Mouse (Mus musculus): ENCODE measurements around the gene 1810030O07Rik. TPM values are rescaled to one million over a fixed set of nuclear protein-coding genes. Genes with fewer than 3 reads are reported as not detected.
"Not testable (repeated sequence)": the region's sequence is repeated elsewhere in the genome, so short reads cannot be mapped to it uniquely, and the experiment has no call there.

1810030O07Rik gene
- 11.3 and 19.0 TPM in 2 replicates for total RNA-seq (2015; ENCODE audit: low replicate concordance)
- total RNA-seq (2017; ENCODE audit: low replicate concordance) = 7.8 and 12.8 TPM in 2 replicates

- peak; percentile 100 for ATAC-seq (replicated peaks; ENCODE audit: low FRiP score, poor library complexity, severe bottlenecking)
Measured at GRCm38 (mm10) chrX:12673054-12673775, at the start of gene 1810030O07Rik. Gene 1810030O07Rik, minus strand, starts transcription at chrX:12673668.

GRCm38 (mm10) chrX:12716036-12716435 lies 42.6 kb upstream of the 1810030O07Rik start:
- ATAC-seq (replicated peaks; ENCODE audit: low FRiP score, poor library complexity, severe bottlenecking) = no peak

- ATAC-seq (replicated peaks; ENCODE audit: low FRiP score, poor library complexity, severe bottlenecking) = no peak
Measured at GRCm38 (mm10) chrX:12713796-12714195, 40.3 kb upstream of the 1810030O07Rik start.

GRCm38 (mm10) chrX:12686910-12687309 lies 13.4 kb upstream of the 1810030O07Rik start:
- ATAC-seq (replicated peaks; ENCODE audit: low FRiP score, poor library complexity, severe bottlenecking) = no peak

GRCm38 (mm10) chrX:12686071-12686470 lies 12.6 kb upstream of the 1810030O07Rik start:
- ATAC-seq (replicated peaks; ENCODE audit: low FRiP score, poor library complexity, severe bottlenecking) = no peak

- no peak for ATAC-seq (replicated peaks; ENCODE audit: low FRiP score, poor library complexity, severe bottlenecking)
Measured at GRCm38 (mm10) chrX:12677396-12677795, 3.9 kb upstream of the 1810030O07Rik start.

- ATAC-seq (replicated peaks; ENCODE audit: low FRiP score, poor library complexity, severe bottlenecking) = no peak
Measured at GRCm38 (mm10) chrX:12653879-12654278, 19.6 kb downstream of the 1810030O07Rik start.

- no peak for ATAC-seq (replicated peaks; ENCODE audit: low FRiP score, poor library complexity, severe bottlenecking)
Measured at GRCm38 (mm10) chrX:12651906-12652305, 21.6 kb downstream of the 1810030O07Rik start.

GRCm38 (mm10) chrX:12645531-12646304 lies 27.8 kb downstream of the 1810030O07Rik start:
- ATAC-seq (replicated peaks; ENCODE audit: low FRiP score, poor library complexity, severe bottlenecking) = no peak

GRCm38 (mm10) chrX:12644976-12645375 lies 28.5 kb downstream of the 1810030O07Rik start:
- no peak for ATAC-seq (replicated peaks; ENCODE audit: low FRiP score, poor library complexity, severe bottlenecking)

- no peak for ATAC-seq (replicated peaks; ENCODE audit: low FRiP score, poor library complexity, severe bottlenecking)
Measured at GRCm38 (mm10) chrX:12625131-12625530, 48.3 kb downstream of the 1810030O07Rik start.

- not testable (repeated sequence) for ATAC-seq (replicated peaks; ENCODE audit: low FRiP score, poor library complexity, severe bottlenecking)
Measured at GRCm38 (mm10) chrX:12612360-12612759, 61.1 kb downstream of the 1810030O07Rik start.

- ATAC-seq (replicated peaks; ENCODE audit: low FRiP score, poor library complexity, severe bottlenecking) = no peak
Measured at GRCm38 (mm10) chrX:12611211-12611610, 62.3 kb downstream of the 1810030O07Rik start.

GRCm38 (mm10) chrX:12610541-12610940 lies 62.9 kb downstream of the 1810030O07Rik start:
- ATAC-seq (replicated peaks; ENCODE audit: low FRiP score, poor library complexity, severe bottlenecking) = not testable (repeated sequence)

Other genes with a start within 250 kb of the 1810030O07Rik start
- gene Atp6ap2, start 85.9 kb downstream of the 1810030O07Rik start, total RNA-seq (2015; ENCODE audit: low replicate concordance) = 52.6 and 67.7 TPM in 2 replicates
- 45.3 and 56.0 TPM in 2 replicates for gene Atp6ap2, start 85.9 kb downstream of the 1810030O07Rik start, total RNA-seq (2017; ENCODE audit: low replicate concordance)
- gene Med14, start 88.4 kb upstream of the 1810030O07Rik start, total RNA-seq (2015; ENCODE audit: low replicate concordance) = 28.2 and 37.3 TPM in 2 replicates
- 8.5 and 8.8 TPM in 2 replicates for gene Med14, start 88.4 kb upstream of the 1810030O07Rik start, total RNA-seq (2017; ENCODE audit: low replicate concordance)